Mouse (Mus musculus): ENCODE results near the gene Rnpep. TPM values are rescaled to one million over a fixed set of nuclear protein-coding genes. Genes with fewer than 3 reads are reported as not detected.
A peak's percentile ranks its signal among the peaks of the same experiment; 100 is the strongest.

Gene Rnpep
- polyA plus RNA-seq, 1 experiment from 2014 or later, result 129 TPM

GRCm38 (mm10) chr1:135311356-135311755 lies 27.5 kb upstream of the Rnpep start:
- Histone ChIP-seq H3K27ac (ENCODE audit: low read depth) (no peak overlapping the region), H3K4me1 (replicated peaks; ENCODE audit: control insufficient read depth, insufficient read depth, low read length) (peaks cover 18% of the 10 kb centered on the region), H3K27me3 (replicated peaks; ENCODE audit: control insufficient read depth, insufficient read depth, low read length) (no peaks in the 10 kb centered on the region), H3K36me3 (ENCODE audit: control insufficient read depth, insufficient read depth, low read length) (peaks cover 35% of the 10 kb centered on the region), H3K4me2 (ENCODE audit: low read length) (no peak overlapping the region), H3K4me3 (ENCODE audit: low read depth, low read length) (no peak overlapping the region), H3K9ac (ENCODE audit: low read length) (no peak overlapping the region), H3K9me3 (ENCODE audit: control insufficient read depth, low read length) (no peaks in the 10 kb centered on the region)
- WGBS, result 67% methylated on average over 6 of the region's 6 CpGs
- ATAC-seq (replicated peaks; ENCODE audit: low FRiP score, low TSS enrichment, low read depth) (no peak), DNase-seq (ENCODE audit: low spot score) (no peak)

- Histone ChIP-seq H3K27me3 (replicated peaks; ENCODE audit: control insufficient read depth, insufficient read depth, low read length) (no peaks in the 10 kb centered on the region), H3K36me3 (ENCODE audit: control insufficient read depth, insufficient read depth, low read length) (peaks cover 13% of the 10 kb centered on the region), H3K9me3 (ENCODE audit: control insufficient read depth, low read length) (no peaks in the 10 kb centered on the region), H3K4me3 (ENCODE audit: low read depth, low read length) (no peak overlapping the region), H3K27ac (ENCODE audit: low read depth) (no peak overlapping the region), H3K4me2 (ENCODE audit: low read length) (no peak overlapping the region), H3K4me1 (replicated peaks; ENCODE audit: control insufficient read depth, insufficient read depth, low read length) (no peaks in the 10 kb centered on the region), H3K9ac (ENCODE audit: low read length) (no peak overlapping the region)
- no peak for DNase-seq (ENCODE audit: low spot score)
- WGBS, result 81% methylated on average over 5 of the region's 5 CpGs
- ATAC-seq (replicated peaks; ENCODE audit: low FRiP score, low TSS enrichment, low read depth), result no peak
These were observed 7.0 kb upstream of the Rnpep start for GRCm38 (mm10) chr1:135290908-135291307.

- Histone ChIP-seq H3K27ac (ENCODE audit: low read depth) (no peak overlapping the region), H3K36me3 (ENCODE audit: control insufficient read depth, insufficient read depth, low read length) (0 out of 2 replicates have a peak, but pooled peaks cover 5% of the 10 kb centered on the region), H3K9ac (ENCODE audit: low read length) (no peak overlapping the region), H3K4me2 (ENCODE audit: low read length) (no peak overlapping the region), H3K4me3 (ENCODE audit: low read depth, low read length) (no peak overlapping the region), H3K9me3 (ENCODE audit: control insufficient read depth, low read length) (no peaks in the 10 kb centered on the region), H3K27me3 (replicated peaks; ENCODE audit: control insufficient read depth, insufficient read depth, low read length) (no peaks in the 10 kb centered on the region), H3K4me1 (replicated peaks; ENCODE audit: control insufficient read depth, insufficient read depth, low read length) (peaks cover 11% of the 10 kb centered on the region)
- WGBS, result 57% methylated on average over 2 of the region's 2 CpGs
- no peak for ATAC-seq (replicated peaks; ENCODE audit: low FRiP score, low TSS enrichment, low read depth)
- no peak for DNase-seq (ENCODE audit: low spot score)
These were observed 2.4 kb upstream of the Rnpep start for GRCm38 (mm10) chr1:135286311-135286710.

- H3K9me3 ChIP-seq (ENCODE audit: control insufficient read depth, low read length), result no peaks in the 10 kb centered on the region
- peak; percentile 74 for ATAC-seq (replicated peaks; ENCODE audit: low FRiP score, low TSS enrichment, low read depth)
- peaks cover 18% of the 10 kb centered on the region for H3K4me1 ChIP-seq (replicated peaks; ENCODE audit: control insufficient read depth, insufficient read depth, low read length)
- under 1% methylated on average over 40 of the region's 48 CpGs for WGBS
- H3K4me3 ChIP-seq (ENCODE audit: low read depth, low read length), result peak overlapping the region; percentile 86
- peaks cover 18% of the 10 kb centered on the region for H3K36me3 ChIP-seq (ENCODE audit: control insufficient read depth, insufficient read depth, low read length)
- peak overlapping the region; percentile 86 for H3K27ac ChIP-seq (ENCODE audit: low read depth)
- DNase-seq (ENCODE audit: low spot score), result peak; percentile 82
- peak overlapping the region; percentile 93 for H3K9ac ChIP-seq (ENCODE audit: low read length)
- H3K27me3 ChIP-seq (replicated peaks; ENCODE audit: control insufficient read depth, insufficient read depth, low read length), result no peaks in the 10 kb centered on the region
- peak overlapping the region; percentile 63 for H3K4me2 ChIP-seq (ENCODE audit: low read length)
These were observed 528 bp downstream of the Rnpep start for GRCm38 (mm10) chr1:135283287-135283825.

- WGBS, result 35% methylated on average over 13 of the region's 13 CpGs
- H3K4me3 ChIP-seq (ENCODE audit: low read depth, low read length), result peak overlapping the region; percentile 86
- no peak; the same call in 1 of the 2 replicates for ATAC-seq (replicated peaks; ENCODE audit: low FRiP score, low TSS enrichment, low read depth)
- H3K27ac ChIP-seq (ENCODE audit: low read depth), result peak overlapping the region; percentile 86
- H3K36me3 ChIP-seq (ENCODE audit: control insufficient read depth, insufficient read depth, low read length), result peaks cover 24% of the 10 kb centered on the region
- peak overlapping the region; percentile 63 for H3K4me2 ChIP-seq (ENCODE audit: low read length)
- H3K27me3 ChIP-seq (replicated peaks; ENCODE audit: control insufficient read depth, insufficient read depth, low read length), result no peaks in the 10 kb centered on the region
- peak overlapping the region; percentile 93 for H3K9ac ChIP-seq (ENCODE audit: low read length)
- no peaks in the 10 kb centered on the region for H3K9me3 ChIP-seq (ENCODE audit: control insufficient read depth, low read length)
- peaks cover 18% of the 10 kb centered on the region for H3K4me1 ChIP-seq (replicated peaks; ENCODE audit: control insufficient read depth, insufficient read depth, low read length)
- DNase-seq (ENCODE audit: low spot score), result no peak
These were observed 1.2 kb downstream of the Rnpep start for GRCm38 (mm10) chr1:135282536-135283286.

- 98% methylated on average over 17 of the region's 17 CpGs for WGBS
- no peak for DNase-seq (ENCODE audit: low spot score)
- no peaks in the 10 kb centered on the region for H3K27me3 ChIP-seq (replicated peaks; ENCODE audit: control insufficient read depth, insufficient read depth, low read length)
- no peaks in the 10 kb centered on the region for H3K9me3 ChIP-seq (ENCODE audit: control insufficient read depth, low read length)
- ATAC-seq (replicated peaks; ENCODE audit: low FRiP score, low TSS enrichment, low read depth), result no peak
- H3K27ac ChIP-seq (ENCODE audit: low read depth), result no peak overlapping the region
- peaks cover 33% of the 10 kb centered on the region for H3K36me3 ChIP-seq (ENCODE audit: control insufficient read depth, insufficient read depth, low read length)
- no peak overlapping the region; the same call in 1 of the 2 replicates for H3K4me2 ChIP-seq (ENCODE audit: low read length)
- H3K4me3 ChIP-seq (ENCODE audit: low read depth, low read length), result no peak overlapping the region
- peaks cover 18% of the 10 kb centered on the region for H3K4me1 ChIP-seq (replicated peaks; ENCODE audit: control insufficient read depth, insufficient read depth, low read length)
- no peak overlapping the region for H3K9ac ChIP-seq (ENCODE audit: low read length)
These were observed 2.0 kb downstream of the Rnpep start for GRCm38 (mm10) chr1:135281841-135282240.

GRCm38 (mm10) chr1:135280646-135281045 lies 3.2 kb downstream of the Rnpep start:
- H3K9me3 ChIP-seq (ENCODE audit: control insufficient read depth, low read length), result no peaks in the 10 kb centered on the region
- H3K4me2 ChIP-seq (ENCODE audit: low read length), result no peak overlapping the region
- no peak overlapping the region for H3K27ac ChIP-seq (ENCODE audit: low read depth)
- DNase-seq (ENCODE audit: low spot score) (no peak), ATAC-seq (replicated peaks; ENCODE audit: low FRiP score, low TSS enrichment, low read depth) (no peak)
- no peak overlapping the region for H3K4me3 ChIP-seq (ENCODE audit: low read depth, low read length)
- H3K36me3 ChIP-seq (ENCODE audit: control insufficient read depth, insufficient read depth, low read length), result peaks cover 43% of the 10 kb centered on the region
- no peaks in the 10 kb centered on the region for H3K27me3 ChIP-seq (replicated peaks; ENCODE audit: control insufficient read depth, insufficient read depth, low read length)
- H3K4me1 ChIP-seq (replicated peaks; ENCODE audit: control insufficient read depth, insufficient read depth, low read length), result peaks cover 18% of the 10 kb centered on the region
- 87% methylated on average over 9 of the region's 9 CpGs for WGBS
- H3K9ac ChIP-seq (ENCODE audit: low read length), result no peak overlapping the region

GRCm38 (mm10) chr1:135271371-135271770 lies 12.5 kb downstream of the Rnpep start:
- WGBS, result 92% methylated on average over 9 of the region's 9 CpGs
- Histone ChIP-seq H3K4me1 (replicated peaks; ENCODE audit: control insufficient read depth, insufficient read depth, low read length) (no peaks in the 10 kb centered on the region), H3K27ac (ENCODE audit: low read depth) (no peak overlapping the region), H3K36me3 (ENCODE audit: control insufficient read depth, insufficient read depth, low read length) (peaks cover 62% of the 10 kb centered on the region), H3K9me3 (ENCODE audit: control insufficient read depth, low read length) (no peaks in the 10 kb centered on the region), H3K9ac (ENCODE audit: low read length) (no peak overlapping the region), H3K4me3 (ENCODE audit: low read depth, low read length) (no peak overlapping the region), H3K4me2 (ENCODE audit: low read length) (no peak overlapping the region), H3K27me3 (replicated peaks; ENCODE audit: control insufficient read depth, insufficient read depth, low read length) (no peaks in the 10 kb centered on the region)
- ATAC-seq (replicated peaks; ENCODE audit: low FRiP score, low TSS enrichment, low read depth) (no peak), DNase-seq (ENCODE audit: low spot score) (no peak)
